Mouse (Mus musculus): ENCODE measurements at regions not wholly inside any gene's neighbourhood (a gene's known extent, or its start where the extent isn't known, plus 50 kb on each side); places are given as distances from the start of the nearest gene placed in this dataset.
A peak's percentile ranks its signal among the peaks of the same experiment; 100 is the strongest.

- Histone ChIP-seq H3K27me3 (ENCODE audit: insufficient read depth, low read length) (no peaks in the 10 kb centered on the region), H3K27ac (ENCODE audit: low read length) (no peak overlapping the region), H3K4me1 (ENCODE audit: insufficient read depth, low read length) (no peaks in the 10 kb centered on the region), H3K9ac (replicated peaks; ENCODE audit: low read length) (no peak overlapping the region), H3K36me3 (ENCODE audit: insufficient read depth, low read length) (no peaks in the 10 kb centered on the region), H3K4me3 (ENCODE audit: low read length) (no peak overlapping the region), H3K9me3 (ENCODE audit: low read length) (no peaks in the 10 kb centered on the region), H3K4me2 (replicated peaks; ENCODE audit: low read depth, low read length) (no peak overlapping the region)
- ATAC-seq (ENCODE audit: low FRiP score, low TSS enrichment): no peak
- 59% methylated on average over 2 of the region's 2 CpGs for WGBS
Measured at GRCm38 (mm10) chr4:75819193-75819603, 541.1 kb upstream of the Dmac1 start.

GRCm38 (mm10) chr4:75816026-75816425 is 537.9 kb upstream of the Dmac1 start:
- Histone ChIP-seq H3K4me3 (ENCODE audit: low read length) (no peak overlapping the region), H3K36me3 (ENCODE audit: insufficient read depth, low read length) (no peaks in the 10 kb centered on the region), H3K4me1 (ENCODE audit: insufficient read depth, low read length) (no peaks in the 10 kb centered on the region), H3K9ac (replicated peaks; ENCODE audit: low read length) (no peak overlapping the region), H3K9me3 (ENCODE audit: low read length) (no peaks in the 10 kb centered on the region), H3K27ac (ENCODE audit: low read length) (no peak overlapping the region), H3K27me3 (ENCODE audit: insufficient read depth, low read length) (no peaks in the 10 kb centered on the region), H3K4me2 (replicated peaks; ENCODE audit: low read depth, low read length) (no peak overlapping the region)
- ATAC-seq (ENCODE audit: low FRiP score, low TSS enrichment): no peak
- WGBS: 91% methylated on average over 4 of the region's 4 CpGs

- no peak overlapping the region for H3K4me3 ChIP-seq (ENCODE audit: low read length)
- H3K27ac ChIP-seq (ENCODE audit: low read length): no peak overlapping the region
- ATAC-seq (ENCODE audit: low FRiP score, low TSS enrichment): no peak
- WGBS: 81% methylated on average over 2 of the region's 2 CpGs
- H3K9ac ChIP-seq (replicated peaks; ENCODE audit: low read length): no peak overlapping the region
- H3K4me1 ChIP-seq (ENCODE audit: insufficient read depth, low read length): no peaks in the 10 kb centered on the region
- H3K27me3 ChIP-seq (ENCODE audit: insufficient read depth, low read length): no peaks in the 10 kb centered on the region
- no peaks in the 10 kb centered on the region for H3K9me3 ChIP-seq (ENCODE audit: low read length)
- H3K4me2 ChIP-seq (replicated peaks; ENCODE audit: low read depth, low read length): no peak overlapping the region
- H3K36me3 ChIP-seq (ENCODE audit: insufficient read depth, low read length): no peaks in the 10 kb centered on the region
Measured at GRCm38 (mm10) chr4:75812266-75812665, 534.2 kb upstream of the Dmac1 start.

- H3K36me3 ChIP-seq (ENCODE audit: insufficient read depth, low read length): no peaks in the 10 kb centered on the region
- no peak overlapping the region for H3K27ac ChIP-seq (ENCODE audit: low read length)
- no peak overlapping the region for H3K9ac ChIP-seq (replicated peaks; ENCODE audit: low read length)
- no peak overlapping the region for H3K4me3 ChIP-seq (ENCODE audit: low read length)
- no peaks in the 10 kb centered on the region for H3K27me3 ChIP-seq (ENCODE audit: insufficient read depth, low read length)
- H3K4me1 ChIP-seq (ENCODE audit: insufficient read depth, low read length): no peaks in the 10 kb centered on the region
- ATAC-seq (ENCODE audit: low FRiP score, low TSS enrichment): no peak
- 85% methylated on average over 4 of the region's 4 CpGs for WGBS
- no peaks in the 10 kb centered on the region for H3K9me3 ChIP-seq (ENCODE audit: low read length)
- H3K4me2 ChIP-seq (replicated peaks; ENCODE audit: low read depth, low read length): no peak overlapping the region
Measured at GRCm38 (mm10) chr4:75801870-75802269, 523.8 kb upstream of the Dmac1 start.

- H3K27ac ChIP-seq (ENCODE audit: low read length): no peak overlapping the region
- 85% methylated on average over 4 of the region's 4 CpGs for WGBS
- H3K4me3 ChIP-seq (ENCODE audit: low read length): no peak overlapping the region
- no peaks in the 10 kb centered on the region for H3K27me3 ChIP-seq (ENCODE audit: insufficient read depth, low read length)
- no peaks in the 10 kb centered on the region for H3K9me3 ChIP-seq (ENCODE audit: low read length)
- ATAC-seq (ENCODE audit: low FRiP score, low TSS enrichment): no peak
- no peaks in the 10 kb centered on the region for H3K36me3 ChIP-seq (ENCODE audit: insufficient read depth, low read length)
- no peaks in the 10 kb centered on the region for H3K4me1 ChIP-seq (ENCODE audit: insufficient read depth, low read length)
- H3K9ac ChIP-seq (replicated peaks; ENCODE audit: low read length): no peak overlapping the region
- no peak overlapping the region for H3K4me2 ChIP-seq (replicated peaks; ENCODE audit: low read depth, low read length)
Measured at GRCm38 (mm10) chr4:75801156-75801555, 523.1 kb upstream of the Dmac1 start.

- H3K9me3 ChIP-seq (ENCODE audit: low read length): no peaks in the 10 kb centered on the region
- ATAC-seq (ENCODE audit: low FRiP score, low TSS enrichment): no peak
- H3K4me3 ChIP-seq (ENCODE audit: low read length): no peak overlapping the region
- no peak overlapping the region for H3K9ac ChIP-seq (replicated peaks; ENCODE audit: low read length)
- no peak overlapping the region for H3K4me2 ChIP-seq (replicated peaks; ENCODE audit: low read depth, low read length)
- no peak overlapping the region for H3K27ac ChIP-seq (ENCODE audit: low read length)
- H3K4me1 ChIP-seq (ENCODE audit: insufficient read depth, low read length): no peaks in the 10 kb centered on the region
- no peaks in the 10 kb centered on the region for H3K36me3 ChIP-seq (ENCODE audit: insufficient read depth, low read length)
- no peaks in the 10 kb centered on the region for H3K27me3 ChIP-seq (ENCODE audit: insufficient read depth, low read length)
Measured at GRCm38 (mm10) chr4:75791789-75792188, 513.7 kb upstream of the Dmac1 start.

- Histone ChIP-seq H3K4me1 (ENCODE audit: insufficient read depth, low read length) (no peaks in the 10 kb centered on the region), H3K9ac (replicated peaks; ENCODE audit: low read length) (no peak overlapping the region), H3K36me3 (ENCODE audit: insufficient read depth, low read length) (no peaks in the 10 kb centered on the region), H3K4me2 (replicated peaks; ENCODE audit: low read depth, low read length) (no peak overlapping the region), H3K27ac (ENCODE audit: low read length) (no peak overlapping the region), H3K27me3 (ENCODE audit: insufficient read depth, low read length) (no peaks in the 10 kb centered on the region), H3K9me3 (ENCODE audit: low read length) (no peaks in the 10 kb centered on the region), H3K4me3 (ENCODE audit: low read length) (no peak overlapping the region)
- peak; percentile 39; the same call in 1 of the 2 replicates for ATAC-seq (ENCODE audit: low FRiP score, low TSS enrichment)
- 50% methylated on average over 1 of the region's 1 CpGs for WGBS
Measured at GRCm38 (mm10) chr4:75790920-75791589, 513.0 kb upstream of the Dmac1 start.

GRCm38 (mm10) chr4:75787405-75787804 is 509.3 kb upstream of the Dmac1 start:
- no peaks in the 10 kb centered on the region for H3K9me3 ChIP-seq (ENCODE audit: low read length)
- H3K4me3 ChIP-seq (ENCODE audit: low read length): no peak overlapping the region
- H3K36me3 ChIP-seq (ENCODE audit: insufficient read depth, low read length): no peaks in the 10 kb centered on the region
- WGBS: 23% methylated on average over 3 of the region's 3 CpGs
- no peaks in the 10 kb centered on the region for H3K27me3 ChIP-seq (ENCODE audit: insufficient read depth, low read length)
- H3K27ac ChIP-seq (ENCODE audit: low read length): no peak overlapping the region
- ATAC-seq (ENCODE audit: low FRiP score, low TSS enrichment): no peak
- no peak overlapping the region for H3K4me2 ChIP-seq (replicated peaks; ENCODE audit: low read depth, low read length)
- no peaks in the 10 kb centered on the region for H3K4me1 ChIP-seq (ENCODE audit: insufficient read depth, low read length)
- no peak overlapping the region for H3K9ac ChIP-seq (replicated peaks; ENCODE audit: low read length)

- Histone ChIP-seq H3K4me1 (ENCODE audit: insufficient read depth, low read length) (no peaks in the 10 kb centered on the region), H3K9me3 (ENCODE audit: low read length) (no peaks in the 10 kb centered on the region), H3K27me3 (ENCODE audit: insufficient read depth, low read length) (no peaks in the 10 kb centered on the region), H3K27ac (ENCODE audit: low read length) (no peak overlapping the region), H3K9ac (replicated peaks; ENCODE audit: low read length) (no peak overlapping the region), H3K4me2 (replicated peaks; ENCODE audit: low read depth, low read length) (no peak overlapping the region), H3K4me3 (ENCODE audit: low read length) (no peak overlapping the region), H3K36me3 (ENCODE audit: insufficient read depth, low read length) (no peaks in the 10 kb centered on the region)
- WGBS: 95% methylated on average over 4 of the region's 4 CpGs
- ATAC-seq (ENCODE audit: low FRiP score, low TSS enrichment): no peak
Measured at GRCm38 (mm10) chr4:75786391-75786790, 508.3 kb upstream of the Dmac1 start.

- Histone ChIP-seq H3K9me3 (ENCODE audit: low read length) (no peaks in the 10 kb centered on the region), H3K9ac (replicated peaks; ENCODE audit: low read length) (no peak overlapping the region), H3K36me3 (ENCODE audit: insufficient read depth, low read length) (no peaks in the 10 kb centered on the region), H3K27me3 (ENCODE audit: insufficient read depth, low read length) (no peaks in the 10 kb centered on the region), H3K4me3 (ENCODE audit: low read length) (no peak overlapping the region), H3K4me2 (replicated peaks; ENCODE audit: low read depth, low read length) (no peak overlapping the region), H3K27ac (ENCODE audit: low read length) (no peak overlapping the region), H3K4me1 (ENCODE audit: insufficient read depth, low read length) (no peaks in the 10 kb centered on the region)
- ATAC-seq (ENCODE audit: low FRiP score, low TSS enrichment): no peak
- 77% methylated on average over 1 of the region's 1 CpGs for WGBS
Measured at GRCm38 (mm10) chr4:75779492-75779891, 501.4 kb upstream of the Dmac1 start.
